8 mouse cellular contexts compared by ENCODE assay signal in genomic region chr5:150168712-150169111, GRCm38 (mm10). TPM values are rescaled to one million over a fixed set of nuclear protein-coding genes. Genes with fewer than 3 reads are reported as not detected.
DNase-seq lines count a peak whose midpoint lies in the region; ATAC-seq lines count a peak whose summit lies in the region.
"Had no signal": no experiment of that assay in that cellular context is flagged by ENCODE, and none has a peak within 500 bp of the region (broad histone marks: within the 10 kb centered on the region; RNA-seq: fewer than 3 reads in every experiment).

No protein-coding gene starts in this region.

- H3K27ac ChIP-seq in forebrain, embryonic 11.5 days (ENCODE audit: low read depth, low read length): no peak overlapping the region
- H3K27ac ChIP-seq in hindbrain, embryonic 12.5 days: no peak overlapping the region

- no peaks in the 10 kb centered on the region for H3K27me3 ChIP-seq in forebrain, embryonic 11.5 days (ENCODE audit: control insufficient read depth, insufficient read depth, low read length)
- no peaks in the 10 kb centered on the region for H3K27me3 ChIP-seq in hindbrain, embryonic 12.5 days
- H3K27me3 ChIP-seq: limb, embryonic 15.5 days had no signal

- no peak overlapping the region for H3K4me3 ChIP-seq in forebrain, embryonic 11.5 days (ENCODE audit: low read depth, low read length)
- H3K4me3 ChIP-seq in hindbrain, embryonic 12.5 days: no peak overlapping the region
- H3K4me3 ChIP-seq: limb, embryonic 15.5 days had no signal

- no peaks in the 10 kb centered on the region for H3K36me3 ChIP-seq in forebrain, embryonic 11.5 days (ENCODE audit: control insufficient read depth, insufficient read depth, low read length)
- H3K36me3 ChIP-seq in hindbrain, embryonic 12.5 days: no peaks in the 10 kb centered on the region
- H3K36me3 ChIP-seq: limb, embryonic 15.5 days had no signal

- H3K9ac ChIP-seq in forebrain, embryonic 11.5 days (ENCODE audit: low read length): no peak overlapping the region
- no peak overlapping the region for H3K9ac ChIP-seq in hindbrain, embryonic 12.5 days
- H3K9ac ChIP-seq: limb, embryonic 15.5 days had no signal

- H3K4me2 ChIP-seq in forebrain, embryonic 11.5 days (ENCODE audit: low read depth, low read length, severe bottlenecking): no peak overlapping the region
- no peak overlapping the region for H3K4me2 ChIP-seq in hindbrain, embryonic 12.5 days (replicated peaks)
- H3K4me2 ChIP-seq: limb, embryonic 15.5 days had no signal

- H3K9me3 ChIP-seq in forebrain, embryonic 11.5 days (ENCODE audit: control insufficient read depth, low read length): no peaks in the 10 kb centered on the region
- no peaks in the 10 kb centered on the region for H3K9me3 ChIP-seq in hindbrain, embryonic 12.5 days (replicated peaks)
- H3K9me3 ChIP-seq: limb, embryonic 15.5 days had no signal

- peak; percentile 71 for DNase-seq in Muller cell, postnatal 12 days (ENCODE audit: inconsistent ontology term)
- DNase-seq in brain, embryonic 18.5 days (ENCODE audit: low read depth, low spot score): peak; percentile 65
- DNase-seq in forebrain, embryonic 11.5 days (ENCODE audit: low spot score): peak; percentile 72
- DNase-seq in layer of hippocampus, adult 9-11 months: peak; percentile 69
- peak; percentile 59 to 75 for DNase-seq in lung, postnatal 4 days
- peak; percentile 79 to 84 for DNase-seq in right cerebral cortex, adult 2 months (ENCODE audit: low spot score in 2 of 2)

- 6% methylated on average over 9 of the region's 9 CpGs for WGBS in forebrain, embryonic 11.5 days
- WGBS in hindbrain, embryonic 12.5 days: 4% methylated on average over 9 of the region's 9 CpGs

- ATAC-seq in forebrain, embryonic 11.5 days (replicated peaks; ENCODE audit: low FRiP score): peak; percentile 84
- peak; percentile 72; the same call in 1 of the 2 replicates for ATAC-seq in hindbrain, embryonic 12.5 days (ENCODE audit: low FRiP score)

- H3K4me1 ChIP-seq in forebrain, embryonic 11.5 days (replicated peaks; ENCODE audit: control insufficient read depth, insufficient read depth, low read length): no peaks in the 10 kb centered on the region
- H3K4me1 ChIP-seq in hindbrain, embryonic 12.5 days: no peaks in the 10 kb centered on the region
- H3K4me1 ChIP-seq: limb, embryonic 15.5 days had no signal

RNA-seq across cellular contexts. Expression of gene Fry, which starts 50.3 kb away (rescaled TPM):
- polyA plus RNA-seq in forebrain, embryonic 11.5 days (2014; fragmentation: Nextera tagmentation; extraction: Ambion mirVana): 8.2 and 8.4 TPM in 2 replicates
- polyA plus RNA-seq in hindbrain, embryonic 12.5 days (2016; fragmentation: Nextera tagmentation; extraction: Ambion mirVana): 27.9 and 30.1 TPM in 2 replicates
